Mouse (Mus musculus) lung, postnatal 0 days (tissue): ENCODE measurements around the gene Ifnb1.

Experiments
- CTCF ChIP-seq: IDR thresholded peaks from 2 replicates; pipeline ENCODE4 v1.5.1; 2016; ENCODE audit warnings: antibody characterized with exemption, mild to moderate bottlenecking
- EP300 ChIP-seq: IDR thresholded peaks from 2 replicates; pipeline ENCODE4 v1.6.1; 2016; ENCODE audit warnings: antibody characterized with exemption, mild to moderate bottlenecking, control low read depth

DNA sequence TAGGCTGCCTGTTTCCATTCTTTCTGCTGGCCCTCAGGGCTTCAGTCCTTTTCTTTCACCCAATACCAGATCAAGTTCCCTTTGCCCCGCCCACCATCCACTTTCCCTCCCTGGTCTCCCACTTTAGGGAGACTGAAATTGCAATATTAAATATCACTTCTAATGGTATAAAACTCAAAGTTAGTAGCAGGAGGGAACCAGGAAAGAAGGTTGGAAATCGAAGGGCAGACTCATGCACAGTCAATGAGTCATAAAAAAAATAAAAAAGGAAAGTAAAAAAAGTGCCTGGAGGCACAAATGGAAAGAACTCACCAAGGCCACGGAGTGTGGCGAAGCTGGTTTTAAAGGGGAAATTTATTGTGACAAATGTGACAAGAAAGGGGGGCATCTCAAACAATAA is 7.7 kb upstream of the Ifnb1 start:
- TF ChIP-seq CTCF (no peak), EP300 (no peak)
